Mouse (Mus musculus) liver, embryonic 12.5 days (tissue): ENCODE results near the gene Zfand4. TPM values are rescaled to one million over a fixed set of nuclear protein-coding genes. Genes with fewer than 3 reads are reported as not detected.

Experiments used
- ATAC-seq: fragments of 200-750 bp; cut with Nextera tagmentation; 2 replicates; pipeline ENCODE4 v1.8.0; 2017; ENCODE audit warnings: moderate number of reproducible peaks, mild to moderate bottlenecking, moderate library complexity
- H3K27ac ChIP-seq: fragments of 300-500 bp; sonication (generic); 2 replicates; pipeline ENCODE4 v1.5.1; 2016; ENCODE audit warnings: mild to moderate bottlenecking
- H3K27me3 ChIP-seq: fragments of 300-500 bp; sonication (generic); replicated peaks from 2 replicates; pipeline ENCODE4 v1.6.1; 2016; ENCODE audit warnings: mild to moderate bottlenecking, moderate library complexity
- H3K36me3 ChIP-seq: fragments of 300-500 bp; sonication (generic); 2 replicates; pipeline ENCODE4 v1.6.1; 2016; ENCODE audit warnings: mild to moderate bottlenecking, moderate library complexity
- H3K4me1 ChIP-seq: fragments of 300-500 bp; sonication (generic); 2 replicates; pipeline ENCODE4 v1.6.1; 2016
- H3K4me2 ChIP-seq: fragments of 300-500 bp; sonication (generic); 2 replicates; pipeline ENCODE4 v1.6.1; 2016; ENCODE audit warnings: mild to moderate bottlenecking, moderate library complexity
- H3K4me3 ChIP-seq: fragments of 300-500 bp; sonication (generic); 2 replicates; pipeline ENCODE4 v1.5.1; 2016; ENCODE audit warnings: mild to moderate bottlenecking, moderate library complexity
- H3K9ac ChIP-seq: fragments of 300-500 bp; sonication (generic); 2 replicates; pipeline ENCODE4 v1.6.1; 2016; ENCODE audit warnings: mild to moderate bottlenecking, moderate library complexity
- H3K9me3 ChIP-seq: fragments of 300-500 bp; sonication (generic); replicated peaks from 2 replicates; pipeline ENCODE4 v1.6.1; 2016; ENCODE audit warnings: mild to moderate bottlenecking, moderate library complexity
- WGBS: fragments of 180-500 bp; shearing (Covaris S2); methylation state at CpG from one replicate; pipeline ENCODE4 v1.1.7; 2016; ENCODE audit not compliant: insufficient replicate concordance; 5-methylcytosine and 5-hydroxymethylcytosine counted together
- polyA plus RNA-seq: library from polyadenylated mRNA; unstranded; fragments of >200 nt; fragmentation: Nextera tagmentation; extraction: Ambion mirVana; gene quantifications from 2 replicates; pipeline ENCODE4 v1.2.1, GENCODE M21; 2016

Gene Zfand4
- polyA plus RNA-seq, 1 experiment from 2014 or later = 6.1 TPM

- Histone ChIP-seq H3K9ac (no peak overlapping the region), H3K4me3 (no peak overlapping the region), H3K4me2 (no peak overlapping the region), H3K27ac (no peak overlapping the region), H3K4me1 (peaks cover 36% of the 10 kb centered on the region), H3K9me3 (no peaks in the 10 kb centered on the region), H3K27me3 (no peaks in the 10 kb centered on the region), H3K36me3 (peaks cover 68% of the 10 kb centered on the region)
- no peak for ATAC-seq
- WGBS = 78% methylated on average over 7 of the region's 7 CpGs
Observed at GRCm38 (mm10) chr6:116378892-116379291, 114.9 kb downstream of the Zfand4 start.

Other genes starting within 250 kb of the Zfand4 start
- gene Tmcc1, start 70.7 kb upstream of the Zfand4 start, polyA plus RNA-seq = 3.9 and 5.3 TPM in 2 replicates
- gene Washc2, start 56.2 kb upstream of the Zfand4 start, polyA plus RNA-seq = 18.7 and 18.9 TPM in 2 replicates
- 85.2 and 94.3 TPM in 2 replicates for gene March8, start 73.8 kb downstream of the Zfand4 start, polyA plus RNA-seq
- 3.9 and 4.0 TPM in 2 replicates for gene Alox5, start 197.0 kb downstream of the Zfand4 start, polyA plus RNA-seq
- not detected in 2 replicates for gene Olfr211, start 224.9 kb downstream of the Zfand4 start, polyA plus RNA-seq
- not detected in 2 replicates for gene Olfr212, start 242.3 kb downstream of the Zfand4 start, polyA plus RNA-seq